Mouse (Mus musculus) myocyte (in vitro differentiated cells): ENCODE results near the gene Vps52. TPM values are rescaled to one million over a fixed set of nuclear protein-coding genes. Genes with fewer than 3 reads are reported as not detected.
A peak's percentile ranks its signal among the peaks of the same experiment; 100 is the strongest.
"Not testable (repeated sequence)": the region's sequence is repeated elsewhere in the genome, so short reads cannot be mapped to it uniquely, and the experiment has no call there.

Experiments
- H3K27me3 ChIP-seq: one replicate; pipeline ENCODE4 v1.6.1; 2011; ENCODE audit not compliant: control insufficient read depth, insufficient read depth, insufficient read length
- H3K36me3 ChIP-seq: one replicate; pipeline ENCODE4 v1.6.1; 2011; ENCODE audit not compliant: control insufficient read depth, insufficient read depth
- H3K4me2 ChIP-seq: one replicate; pipeline ENCODE4 v1.6.1; 2011; ENCODE audit warnings: low read depth, control low read depth
- H3K4me3 ChIP-seq: one replicate; pipeline ENCODE4 v1.5.1; 2011; ENCODE audit warnings: mild to moderate bottlenecking, control low read depth, moderate library complexity
- H3K79me2 ChIP-seq: one replicate; pipeline ENCODE4 v1.6.1; 2011; ENCODE audit not compliant: control insufficient read depth, insufficient read depth
- H3ac ChIP-seq: one replicate; pipeline ENCODE4 v1.6.1; 2011; ENCODE audit not compliant: control insufficient read depth, insufficient read length
- CEBPB ChIP-seq: IDR thresholded peaks from 2 replicates; pipeline ENCODE4 v1.6.1; 2011; ENCODE audit warnings: mild to moderate bottlenecking, moderate library complexity; ENCODE audit not compliant: poor library complexity, insufficient read depth, severe bottlenecking
- E2F4 ChIP-seq: IDR thresholded peaks from one replicate; pipeline ENCODE4 v1.6.1; 2011; ENCODE audit warnings: mild to moderate bottlenecking, control low read depth, moderate library complexity; ENCODE audit not compliant: insufficient read depth
- MAX ChIP-seq: IDR thresholded peaks from one replicate; pipeline ENCODE4 v1.6.1; 2011; ENCODE audit warnings: low read depth, mild to moderate bottlenecking, control low read depth
- MYOD1 ChIP-seq, 3 experiments: IDR thresholded peaks; one replicate each; pipeline ENCODE4 v1.6.1; 2011; ENCODE audit warnings: control low read depth in 2 of 3, low read depth in 2 of 3, mild to moderate bottlenecking in 2 of 3, moderate library complexity in 1 of 3; ENCODE audit not compliant: insufficient read length in 2 of 3, control insufficient read depth in 1 of 3
- MYOG ChIP-seq, 3 experiments: IDR thresholded peaks; one replicate each; pipeline ENCODE4 v1.6.1; 2011; ENCODE audit warnings: control low read depth in 2 of 3, low read depth in 2 of 3, mild to moderate bottlenecking in 2 of 3; ENCODE audit not compliant: insufficient read length in 2 of 3, control insufficient read depth in 1 of 3, insufficient read depth in 1 of 3
- POLR2A ChIP-seq: IDR thresholded peaks from one replicate; pipeline ENCODE4 v1.6.1; 2011; ENCODE audit warnings: low read depth, mild to moderate bottlenecking, control low read depth, moderate library complexity; ENCODE audit not compliant: insufficient read length
- POLR2AphosphoS2 ChIP-seq: IDR thresholded peaks from one replicate; pipeline ENCODE4 v1.6.1; 2011; ENCODE audit warnings: low read depth, control low read depth; ENCODE audit not compliant: insufficient read length
- REST ChIP-seq: IDR thresholded peaks from one replicate; pipeline ENCODE4 v1.6.1; 2011; ENCODE audit warnings: mild to moderate bottlenecking, control low read depth, moderate library complexity; ENCODE audit not compliant: insufficient read depth, insufficient read length
- SRF ChIP-seq: IDR thresholded peaks from one replicate; pipeline ENCODE4 v1.6.1; 2011; ENCODE audit warnings: low read depth; ENCODE audit not compliant: control insufficient read depth, insufficient read length
- TCF12 ChIP-seq: IDR thresholded peaks from one replicate; pipeline ENCODE4 v1.6.1; 2011; ENCODE audit warnings: mild to moderate bottlenecking, control low read depth; ENCODE audit not compliant: poor library complexity, insufficient read depth, severe bottlenecking
- TCF3 ChIP-seq: IDR thresholded peaks from one replicate; pipeline ENCODE4 v1.6.1; 2011; ENCODE audit warnings: low read depth, control low read depth; ENCODE audit not compliant: insufficient read length
- USF1 ChIP-seq: IDR thresholded peaks from one replicate; pipeline ENCODE4 v1.6.1; 2011; ENCODE audit warnings: low read depth, mild to moderate bottlenecking, control low read depth, moderate library complexity
- polyA plus RNA-seq: library from polyadenylated mRNA; unstranded; fragments of >200 nt; fragmentation: generic; extraction: Trizol; gene quantifications from one replicate; pipeline ENCODE4 v1.2.1, GENCODE M21; 2012; ENCODE audit warnings: missing spikeins

The Vps52 gene
- polyA plus RNA-seq, 1 experiment: 29.9 TPM

DNA sequence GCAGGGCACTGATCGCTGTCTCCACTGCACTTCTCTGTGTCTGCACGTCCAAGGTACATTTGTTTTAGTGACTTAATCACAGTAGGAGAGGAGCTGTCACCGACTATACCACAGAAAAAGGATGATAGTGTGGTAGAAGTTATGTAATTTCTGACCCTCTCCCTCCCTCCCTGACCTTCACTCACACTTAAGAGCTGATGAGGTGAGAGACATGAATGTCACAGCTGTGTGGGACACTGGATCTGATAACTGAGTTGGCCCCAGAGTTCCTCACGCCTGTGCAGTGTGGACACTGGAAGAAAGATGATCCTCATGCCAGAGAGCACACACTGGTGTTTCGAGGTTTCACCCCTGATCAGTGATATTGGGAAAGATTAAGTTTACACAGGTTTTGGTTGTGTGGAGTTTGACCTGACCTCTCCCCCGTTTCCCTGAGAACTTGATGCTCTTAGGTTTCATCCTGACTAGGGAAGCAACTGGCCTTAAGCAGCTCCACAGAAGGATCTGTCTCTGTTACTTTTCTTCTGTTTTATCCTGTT lies 24.0 kb downstream of the Vps52 start:
- TF ChIP-seq POLR2A: no peak
- TF ChIP-seq TCF3: no peak
- no peak for TF ChIP-seq MAX
- no peak for TF ChIP-seq SRF
- no peak for TF ChIP-seq MYOD1 (IDR thresholded peaks at IDR 0.05; ENCODE audit: control insufficient read depth in 1 of 3, insufficient read length in 2 of 3, low read depth in 2 of 3)
- TF ChIP-seq E2F4: no peak
- no peak for TF ChIP-seq CEBPB
- TF ChIP-seq TCF12: no peak
- no peak for TF ChIP-seq REST
- no peak for TF ChIP-seq MYOG (IDR thresholded peaks at IDR 0.05; ENCODE audit: control insufficient read depth in 1 of 3, insufficient read depth in 1 of 3, insufficient read length in 2 of 3, low read depth in 2 of 3)
- no peak for TF ChIP-seq USF1
- no peak for TF ChIP-seq POLR2AphosphoS2
- Histone ChIP-seq H3K4me2 (no peak overlapping the region), H3K4me3 (no peak overlapping the region), H3ac (no peak overlapping the region), H3K36me3 (no peaks in the 10 kb centered on the region), H3K27me3 (peaks cover 18% of the 10 kb centered on the region), H3K79me2 (no peaks in the 10 kb centered on the region)

DNA sequence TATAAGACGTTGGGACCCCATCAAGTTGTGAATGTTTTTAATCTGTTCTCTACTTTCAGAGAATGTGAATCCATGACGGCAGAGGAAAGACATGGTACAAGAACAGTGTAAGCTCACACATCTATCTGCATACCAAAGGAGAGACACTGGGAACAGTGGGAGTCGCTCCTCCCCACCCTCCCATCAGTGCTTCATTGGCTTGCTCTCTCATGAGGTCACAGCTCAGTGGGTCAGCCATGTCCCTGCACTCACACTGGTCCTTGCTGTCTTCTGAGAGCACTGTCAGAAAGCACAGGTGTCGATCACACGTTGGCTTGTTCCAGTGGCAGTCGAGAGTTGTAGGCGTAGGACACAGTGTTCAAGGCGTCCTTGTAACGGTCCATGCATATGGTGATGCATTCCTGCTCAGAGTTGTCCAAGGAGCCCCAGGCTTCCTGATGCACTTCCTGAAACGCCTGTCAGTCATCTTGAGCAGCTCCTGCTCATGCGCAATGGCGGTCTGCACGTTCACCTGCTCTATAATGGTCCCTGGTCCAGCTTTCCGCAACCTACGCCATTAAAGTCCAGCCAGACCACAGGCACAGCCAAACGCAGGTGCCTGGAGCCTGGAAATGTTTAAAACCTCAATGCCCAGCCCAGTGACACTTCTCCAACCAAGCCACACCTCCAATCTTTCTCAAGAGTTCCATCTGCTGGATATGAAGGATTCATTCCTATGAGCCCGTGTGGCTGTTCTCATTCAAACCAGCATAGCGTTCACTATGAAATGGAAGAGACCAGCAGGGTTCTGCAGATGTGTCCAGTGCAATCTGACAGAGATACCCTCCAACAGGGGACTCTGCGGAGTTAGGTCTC lies 24.8 kb downstream of the Vps52 start:
- Histone ChIP-seq H3K36me3 (no peaks in the 10 kb centered on the region), H3K4me2 (no peak overlapping the region), H3K4me3 (no peak overlapping the region), H3K27me3 (peaks cover 14% of the 10 kb centered on the region), H3K79me2 (no peaks in the 10 kb centered on the region), H3ac (no peak overlapping the region)
- TF ChIP-seq E2F4: no peak
- TF ChIP-seq CEBPB: no peak
- no peak for TF ChIP-seq MYOD1 (IDR thresholded peaks at IDR 0.05; ENCODE audit: control insufficient read depth in 1 of 3, insufficient read length in 2 of 3, low read depth in 2 of 3)
- TF ChIP-seq POLR2A: no peak
- TF ChIP-seq POLR2AphosphoS2: no peak
- no peak for TF ChIP-seq MAX
- no peak for TF ChIP-seq MYOG (IDR thresholded peaks at IDR 0.05; ENCODE audit: control insufficient read depth in 1 of 3, insufficient read depth in 1 of 3, insufficient read length in 2 of 3, low read depth in 2 of 3)
- TF ChIP-seq TCF3: no peak
- TF ChIP-seq SRF: no peak
- no peak for TF ChIP-seq TCF12
- TF ChIP-seq USF1: no peak
- no peak for TF ChIP-seq REST

DNA sequence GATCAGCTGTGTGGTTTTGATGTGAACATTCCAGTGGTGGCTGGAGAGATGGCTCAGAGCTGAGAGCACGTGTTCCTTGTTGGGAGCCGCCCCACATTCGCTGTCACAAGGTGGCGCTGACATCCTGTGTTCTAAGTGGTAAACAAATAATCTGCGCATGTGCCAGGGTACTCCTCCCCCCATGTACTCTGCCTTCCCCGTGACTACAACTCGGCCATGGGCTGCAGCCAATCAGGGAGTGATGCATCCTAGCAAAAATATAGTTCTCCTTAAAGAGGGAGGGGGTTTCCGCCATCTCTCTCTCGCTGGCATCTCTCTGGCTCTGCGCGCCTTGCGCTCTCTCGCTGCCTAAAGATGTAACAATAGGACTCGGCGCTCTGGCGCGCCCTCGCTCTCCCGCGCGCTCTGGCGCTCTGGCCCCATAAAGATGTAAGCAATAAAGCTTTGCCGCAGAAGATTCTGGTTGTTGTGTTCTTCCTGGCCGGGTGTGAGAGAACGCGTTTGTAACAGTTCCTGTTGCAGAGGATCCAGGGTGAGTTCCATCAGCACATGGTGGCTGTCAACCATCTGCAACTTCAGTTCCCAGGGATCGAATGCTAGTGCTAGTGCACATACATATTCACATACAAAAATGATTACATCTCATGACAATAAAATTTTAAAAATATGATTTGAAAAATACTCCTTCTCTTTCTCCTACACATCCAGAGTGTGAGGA lies 25.7 kb downstream of the Vps52 start:
- not testable (repeated sequence) for H3K36me3 ChIP-seq, H3K4me2 ChIP-seq, H3ac ChIP-seq, H3K4me3 ChIP-seq, H3K79me2 ChIP-seq
- H3K27me3 ChIP-seq: peaks cover 14% of the 10 kb centered on the region

GRCm38 (mm10) chr17:33982136-33982535 lies 26.5 kb downstream of the Vps52 start:
- H3K79me2 ChIP-seq, H3K4me3 ChIP-seq, H3ac ChIP-seq, H3K36me3 ChIP-seq, H3K4me2 ChIP-seq: not testable (repeated sequence)
- H3K27me3 ChIP-seq: peaks cover 14% of the 10 kb centered on the region

DNA sequence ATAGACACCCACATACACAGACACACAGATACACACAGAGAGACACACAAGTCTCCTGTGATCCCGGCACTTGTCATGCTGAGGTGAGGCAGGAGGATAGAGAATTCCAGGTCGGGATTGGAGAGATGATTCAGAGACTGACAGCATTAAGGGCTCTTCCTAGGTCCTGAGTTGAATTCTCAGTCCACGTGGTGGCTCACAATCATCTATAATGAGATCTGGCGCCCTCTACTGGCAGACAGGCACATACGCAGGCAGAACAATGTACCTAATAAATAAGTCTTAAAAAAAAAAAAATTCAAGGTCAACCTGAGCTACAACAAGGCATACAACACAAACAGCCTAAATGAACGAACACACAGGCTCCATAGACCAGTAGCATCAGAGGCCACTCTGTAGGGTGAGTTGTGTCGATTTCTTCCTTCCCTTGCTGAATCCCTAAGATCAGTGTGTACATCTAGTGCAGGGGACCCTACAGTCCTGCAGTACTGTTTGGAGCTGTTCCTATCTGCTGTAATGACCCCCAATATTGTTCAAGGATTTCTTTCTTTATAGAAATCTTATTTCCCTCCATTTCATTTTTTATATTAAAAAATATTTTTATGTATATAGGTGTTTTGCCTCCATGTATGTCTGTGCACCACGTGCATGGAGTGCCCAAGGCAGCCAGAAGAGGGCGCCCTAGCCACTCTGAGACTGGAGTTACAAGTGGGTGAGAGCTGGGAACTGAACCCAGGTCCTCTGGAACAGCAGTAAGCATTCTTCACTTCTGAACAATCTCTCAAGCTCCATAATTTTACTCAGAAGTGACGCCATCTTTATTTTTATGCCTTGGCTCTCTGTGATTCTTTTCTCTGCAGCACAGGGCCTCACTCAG lies 36.4 kb downstream of the Vps52 start:
- no peaks in the 10 kb centered on the region for H3K36me3 ChIP-seq
- H3ac ChIP-seq: no peak overlapping the region
- H3K4me2 ChIP-seq: no peak overlapping the region
- TF ChIP-seq USF1 (peak; percentile 90), TCF3 (no peak), TCF12 (no peak)
- peaks cover 8% of the 10 kb centered on the region for H3K27me3 ChIP-seq
- no peak overlapping the region for H3K4me3 ChIP-seq
- H3K79me2 ChIP-seq: no peaks in the 10 kb centered on the region
